Mouse (Mus musculus) cerebellum, adult (tissue): Measurements from ENCODE around the gene Cfap61.
A peak's percentile ranks its signal among the peaks of the same experiment; 100 is the strongest.

Experiments
- ATAC-seq: cut with Nextera tagmentation; 2 replicates; pipeline ENCODE4 v1.9.2; 2017; ENCODE audit warnings: mild to moderate bottlenecking, moderate library complexity, mixed read lengths; ENCODE audit not compliant: insufficient number of reproducible peaks, low FRiP score, low TSS enrichment

Cfap61 gene

DNA sequence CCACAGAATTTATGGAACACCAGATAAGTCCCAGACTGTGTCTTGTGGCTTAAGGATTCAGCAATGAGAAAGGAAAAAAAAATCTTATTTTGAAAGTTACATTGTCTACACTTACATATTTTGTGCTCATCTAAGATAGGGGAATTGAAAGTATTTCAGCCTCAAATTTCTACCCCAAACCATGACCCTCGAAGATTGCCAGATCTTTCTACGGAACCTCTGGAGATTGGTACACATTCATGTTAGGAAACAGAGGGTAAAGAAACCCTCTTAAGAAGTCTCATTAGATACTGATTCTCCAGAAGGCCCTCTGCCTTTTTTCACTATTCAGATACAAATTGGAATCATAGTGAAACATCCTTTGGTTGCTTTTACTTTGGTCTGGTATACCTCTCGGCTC lies 195.9 kb downstream of the Cfap61 start:
- no peak for ATAC-seq

GRCm38 (mm10) chr2:146134275-146134674 lies 199.7 kb downstream of the Cfap61 start:
- no peak for ATAC-seq

GRCm38 (mm10) chr2:146140711-146141110 lies 206.1 kb downstream of the Cfap61 start:
- ATAC-seq = no peak

- ATAC-seq = no peak
These were observed 212.7 kb downstream of the Cfap61 start for GRCm38 (mm10) chr2:146147306-146147705.

GRCm38 (mm10) chr2:146147801-146148200 lies 213.2 kb downstream of the Cfap61 start:
- no peak for ATAC-seq

DNA sequence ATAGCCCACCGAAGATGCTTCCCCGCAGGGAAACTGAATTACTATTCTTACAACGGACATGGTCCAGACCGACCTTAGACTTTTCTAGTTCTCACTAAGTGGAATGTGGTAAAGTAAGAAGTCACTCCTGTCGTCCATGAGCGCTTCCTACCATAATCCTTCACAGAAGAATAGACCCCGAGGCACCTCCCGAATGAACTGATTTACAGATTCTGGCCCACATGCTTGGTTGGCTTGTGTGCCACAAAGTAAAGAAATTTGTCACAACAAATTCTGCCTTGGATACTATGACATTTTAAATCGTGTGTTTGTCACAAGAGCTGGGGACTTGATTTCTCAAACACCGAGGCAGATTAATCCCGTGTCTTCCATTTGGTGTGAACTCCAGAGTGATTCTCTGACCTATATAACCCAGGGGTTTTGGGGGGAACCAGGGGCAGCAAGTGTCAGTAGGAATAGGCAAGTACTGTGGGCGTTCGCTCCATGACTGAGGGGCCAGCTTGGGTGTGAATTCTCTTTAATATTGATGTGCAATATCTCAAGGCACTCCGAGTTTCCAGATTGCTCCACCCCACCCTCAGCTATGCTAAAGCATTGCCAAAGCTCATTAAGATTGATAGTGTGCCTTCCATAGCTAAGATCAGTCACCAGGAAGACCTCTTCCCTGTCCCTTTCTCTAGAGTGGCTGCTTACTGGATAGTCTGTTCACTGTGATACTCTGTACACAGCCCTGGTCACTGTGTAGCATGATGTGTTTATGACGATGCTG lies 214.8 kb downstream of the Cfap61 start:
- no peak for ATAC-seq

- ATAC-seq = no peak
These were observed 233.6 kb downstream of the Cfap61 start for GRCm38 (mm10) chr2:146168017-146168803.

- no peak for ATAC-seq
These were observed 234.9 kb downstream of the Cfap61 start for GRCm38 (mm10) chr2:146169492-146169891.

DNA sequence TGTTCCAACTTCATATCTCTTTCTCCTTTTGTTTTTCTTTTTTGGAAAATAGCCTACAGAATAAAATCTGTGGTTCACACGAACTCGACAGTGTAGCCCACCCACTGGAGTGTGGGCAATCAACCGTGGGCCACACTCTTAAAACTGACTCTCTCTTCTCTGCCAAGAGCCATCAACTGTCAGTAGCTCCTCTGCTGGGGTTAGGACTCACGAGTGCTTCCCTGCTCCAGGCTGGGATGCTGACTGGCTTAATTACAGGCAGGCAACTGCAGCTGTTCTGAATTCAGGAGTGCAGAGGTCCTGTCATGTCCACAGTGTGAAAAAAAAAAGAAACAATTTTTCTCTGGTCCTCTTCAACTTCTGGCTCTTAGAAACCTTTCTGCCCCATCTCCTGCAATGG lies 237.5 kb downstream of the Cfap61 start:
- no peak for ATAC-seq

- no peak for ATAC-seq
These were observed 239.6 kb downstream of the Cfap61 start for GRCm38 (mm10) chr2:146174173-146174572.

GRCm38 (mm10) chr2:146178718-146179117 lies 244.1 kb downstream of the Cfap61 start:
- no peak for ATAC-seq

DNA sequence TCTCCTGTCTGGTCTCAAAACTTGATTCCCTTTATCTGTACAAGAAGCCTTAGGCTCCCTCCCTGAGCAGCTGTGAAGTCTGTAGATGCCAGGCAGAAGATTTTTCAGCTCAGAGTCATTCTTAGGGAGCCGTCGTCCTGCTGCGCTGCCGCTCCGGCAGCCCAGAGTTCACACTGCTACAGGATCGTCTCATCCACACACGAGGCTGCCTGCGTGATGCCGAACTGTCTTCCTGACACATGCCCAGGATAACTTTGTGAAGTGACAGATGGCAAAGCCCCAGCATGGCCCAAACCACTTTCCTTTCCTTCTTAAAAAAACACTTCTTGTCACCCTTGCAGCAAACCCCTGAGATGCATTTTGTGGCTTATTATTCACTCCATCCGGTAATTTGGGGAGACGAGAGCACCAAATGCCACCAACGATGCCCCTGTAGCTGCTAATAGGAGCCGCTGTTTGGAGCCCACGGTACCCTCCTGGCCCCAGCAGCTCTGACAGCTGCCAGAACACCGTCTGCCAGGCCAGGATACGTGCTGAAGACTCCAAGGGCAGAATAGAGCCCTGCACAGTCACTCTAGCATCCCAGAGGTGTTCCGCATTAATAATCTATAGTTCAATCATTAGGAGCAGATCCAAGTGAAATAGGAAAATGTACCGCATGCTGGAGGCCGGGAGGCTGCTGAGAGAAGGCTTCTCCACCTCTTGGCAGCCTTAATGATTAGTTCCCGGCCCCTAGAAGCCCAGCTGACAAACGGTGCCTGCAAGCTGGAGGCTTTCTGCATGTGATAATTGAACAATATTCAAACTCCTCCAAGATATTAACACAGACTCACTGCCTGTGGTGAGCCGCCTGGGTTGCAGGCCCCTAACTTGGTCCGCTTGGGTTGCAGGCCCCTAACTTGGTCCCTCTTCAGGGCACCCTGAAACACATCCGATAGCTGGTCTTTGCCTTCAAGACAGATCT lies 249.5 kb downstream of the Cfap61 start:
- ATAC-seq = no peak

- ATAC-seq = no peak
These were observed 261.5 kb downstream of the Cfap61 start for GRCm38 (mm10) chr2:146196126-146196525.

DNA sequence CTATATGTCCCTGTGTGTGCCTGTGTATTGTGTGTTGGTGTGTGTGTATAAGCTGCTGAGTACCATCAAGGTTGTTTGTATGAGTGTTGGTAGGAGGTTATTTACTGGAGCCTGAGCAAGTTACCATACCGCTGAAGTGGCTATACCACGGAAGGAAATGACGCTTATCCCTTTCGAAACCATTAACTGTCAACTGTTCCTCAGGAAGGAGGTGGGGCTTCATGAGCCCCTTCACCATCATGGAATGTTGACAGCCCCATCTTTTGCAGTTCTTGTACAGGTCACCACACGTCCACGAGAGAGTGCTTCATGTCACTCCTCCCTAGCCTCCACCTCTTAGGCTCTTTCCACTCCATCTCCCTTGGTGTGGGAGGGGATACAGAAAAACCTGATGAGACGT lies 263.4 kb downstream of the Cfap61 start:
- ATAC-seq = no peak

DNA sequence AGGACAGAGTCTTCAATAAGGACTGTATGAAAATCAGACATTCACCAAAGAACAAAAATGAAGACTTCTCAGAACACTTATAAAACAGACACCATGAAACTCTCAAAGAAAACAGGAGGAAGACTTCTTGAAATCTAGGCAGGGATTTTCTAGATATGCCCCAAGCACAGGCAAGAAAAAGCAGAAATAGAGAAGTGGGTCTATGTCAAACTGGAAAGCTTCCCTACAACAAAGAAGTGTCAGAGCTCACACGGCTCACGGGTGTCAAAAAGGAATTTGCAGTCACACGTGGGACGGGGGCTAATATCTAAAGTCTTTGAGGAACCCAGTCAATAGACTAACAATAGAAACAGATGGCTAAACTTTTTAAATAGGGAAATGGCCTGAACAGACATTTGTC lies 276.4 kb downstream of the Cfap61 start:
- no peak for ATAC-seq

- ATAC-seq = peak; percentile 67
These were observed 280.1 kb downstream of the Cfap61 start for GRCm38 (mm10) chr2:146214715-146215114.

DNA sequence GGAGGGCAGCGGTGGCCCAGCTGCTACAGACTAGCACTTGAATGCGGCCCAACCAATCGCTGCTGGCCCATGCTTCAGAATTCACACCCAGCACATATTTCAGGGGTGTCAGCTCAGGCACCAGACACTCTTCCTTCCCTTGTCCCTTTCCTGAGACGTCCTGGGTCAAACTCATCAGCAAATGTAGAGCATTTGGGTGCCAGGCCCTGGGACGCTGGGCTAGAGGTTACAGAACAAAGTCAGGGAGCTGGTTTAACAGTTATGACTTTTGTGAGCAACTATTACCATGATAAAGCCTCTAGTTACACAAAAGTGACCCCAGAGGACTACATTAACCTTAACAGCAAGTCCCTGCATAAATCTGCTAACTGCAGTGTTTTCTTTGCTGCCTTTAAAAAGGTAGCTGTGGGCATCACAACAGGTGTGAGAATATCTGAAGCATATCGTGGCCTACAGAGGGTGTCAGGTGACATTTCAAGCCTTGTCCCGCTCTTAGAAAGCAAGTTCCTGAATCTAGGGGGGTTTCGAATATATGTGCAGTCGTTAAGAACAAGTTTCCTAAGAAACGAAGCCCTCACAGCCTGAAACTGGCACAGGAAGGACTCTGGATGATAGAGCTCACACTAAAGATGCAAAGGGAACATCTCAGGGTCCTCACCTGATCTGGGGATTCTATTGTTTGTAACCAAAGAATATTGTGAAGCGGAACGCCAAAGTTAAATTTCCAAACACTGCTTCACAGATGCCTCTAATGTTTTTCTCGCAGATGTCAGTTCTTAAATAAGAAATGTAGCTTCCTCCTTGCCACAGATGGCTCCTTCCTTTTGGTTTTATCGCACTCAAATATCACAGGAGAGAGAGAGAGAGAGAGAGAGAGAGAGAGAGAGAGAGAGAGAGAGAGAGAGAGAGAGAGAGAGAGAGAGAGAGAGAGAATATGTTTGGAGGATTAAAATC lies 281.8 kb downstream of the Cfap61 start:
- ATAC-seq = no peak

DNA sequence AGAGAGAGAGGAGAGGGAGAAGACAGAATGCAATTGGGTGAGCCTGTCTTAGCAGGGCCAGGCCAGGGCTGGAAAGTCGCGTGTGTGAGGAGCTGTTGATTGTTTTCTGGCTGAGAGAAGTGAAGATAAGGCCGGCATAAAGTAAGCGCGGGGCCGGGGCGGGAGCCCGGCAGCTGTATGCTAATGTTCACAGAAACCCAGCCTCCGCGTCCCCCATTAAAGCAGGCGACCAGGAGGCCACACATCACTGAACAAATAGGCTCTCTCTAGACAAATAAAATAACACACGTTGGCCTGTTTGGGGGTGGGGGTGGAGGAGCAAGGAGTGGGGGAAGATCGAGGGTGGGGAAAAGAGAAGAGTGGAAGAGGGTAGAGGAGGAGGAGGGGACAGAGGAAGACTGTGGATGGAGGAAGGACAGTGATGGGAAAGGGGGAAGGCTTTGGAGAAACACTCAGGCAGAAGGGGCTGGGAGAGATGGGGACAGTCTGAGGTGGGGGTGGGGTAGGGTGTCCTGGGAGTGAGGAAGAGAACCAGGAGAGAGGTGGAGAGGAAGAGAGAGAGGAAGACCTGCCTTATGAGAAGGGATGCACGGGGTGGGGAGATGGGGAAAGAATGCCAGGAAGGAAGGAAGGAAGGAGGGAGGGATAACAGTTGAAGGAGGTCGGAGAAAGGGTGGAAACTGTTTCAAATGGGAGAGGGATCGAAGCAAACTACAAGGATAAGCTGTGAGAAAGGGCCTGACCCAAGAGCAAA lies 282.8 kb downstream of the Cfap61 start:
- no peak for ATAC-seq

DNA sequence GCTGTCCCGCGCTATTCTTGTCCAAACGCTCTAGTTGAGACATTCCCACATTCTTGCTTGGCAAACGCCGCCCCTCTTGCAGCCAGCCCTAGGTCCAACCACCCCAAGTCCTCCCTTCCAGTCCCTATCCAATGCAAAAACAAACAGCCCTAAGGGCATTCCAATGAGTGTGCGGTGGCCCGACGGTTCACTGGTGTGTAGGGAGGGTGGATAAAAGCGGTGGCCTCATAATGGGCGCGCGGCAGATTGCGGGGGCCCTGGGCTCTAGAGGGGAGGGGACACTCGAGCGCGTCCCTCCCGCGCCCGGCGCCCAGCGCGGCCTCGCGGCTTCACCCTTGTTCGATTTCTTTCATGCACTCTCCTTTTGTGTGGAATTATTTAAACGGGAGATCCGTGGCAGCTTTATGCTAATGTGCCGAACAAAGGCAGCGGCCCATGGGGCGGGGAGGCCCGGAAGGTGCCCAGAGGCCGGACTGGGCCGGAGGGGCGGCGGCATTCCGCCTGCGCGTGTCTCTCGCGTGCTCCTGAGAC lies 283.6 kb downstream of the Cfap61 start:
- ATAC-seq = no peak
